Mouse (Mus musculus) cerebellum, adult 2 months (tissue): ENCODE measurements around the gene Kif5c.

Experiments used
- CTCF ChIP-seq: fragments of 200-500 bp; IDR thresholded peaks from 2 replicates; pipeline ENCODE4 v1.5.1; 2011; ENCODE audit warnings: low read depth, mild to moderate bottlenecking, control low read depth, low read length, moderate library complexity, borderline replicate concordance; ENCODE audit not compliant: insufficient read depth
- POLR2A ChIP-seq: fragments of 200-500 bp; IDR thresholded peaks from 2 replicates; pipeline ENCODE4 v1.6.1; 2011; ENCODE audit warnings: low read length, control low read depth, borderline replicate concordance; ENCODE audit not compliant: insufficient read depth

GRCm38 (mm10) chr2:49729611-49729969 is 110.5 kb downstream of the Kif5c start:
- TF ChIP-seq CTCF (no peak), POLR2A (no peak)
